29 mouse cellular contexts compared by ENCODE assay signal in genomic region chr14:121074197-121074734, GRCm38 (mm10). TPM values are rescaled to one million over a fixed set of nuclear protein-coding genes. Genes with fewer than 3 reads are reported as not detected.
DNase-seq lines count a peak whose midpoint lies in the region; ATAC-seq and TF ChIP-seq lines count a peak whose summit lies in the region.
"Had no signal": no experiment of that assay in that cellular context is flagged by ENCODE, and none has a peak within 500 bp of the region (broad histone marks: within the 10 kb centered on the region; RNA-seq: fewer than 3 reads in every experiment).

No protein-coding gene starts in this region.

- no peak for TF ChIP-seq CTCF in layer of hippocampus, adult 2 months (conservative IDR thresholded peaks at IDR 0.05)
- TF ChIP-seq CTCF in stomach, postnatal 0 days (IDR thresholded peaks at IDR 0.05; ENCODE audit: low read depth) = no peak

- no peak for TF ChIP-seq EP300 in stomach, postnatal 0 days (optimal IDR thresholded peaks at IDR 0.05)

- H3K36me3 ChIP-seq in forebrain, embryonic 15.5 days = no peaks in the 10 kb centered on the region
- peaks cover 48% of the 10 kb centered on the region for H3K36me3 ChIP-seq in forebrain, embryonic 10.5 days (replicated peaks)
- no peaks in the 10 kb centered on the region for H3K36me3 ChIP-seq in stomach, postnatal 0 days (ENCODE audit: control insufficient read depth, insufficient read depth, low read length)

- ATAC-seq in forebrain, embryonic 15.5 days (replicated peaks) = peak; percentile 58
- ATAC-seq in stomach, postnatal 0 days (ENCODE audit: low FRiP score, low TSS enrichment) = no peak
- ATAC-seq: inflammation-experienced regulatory T-cells, adult 6 months; Patski had no signal

- no peak overlapping the region for H3K4me2 ChIP-seq in forebrain, embryonic 15.5 days (replicated peaks)
- H3K4me2 ChIP-seq in stomach, postnatal 0 days (replicated peaks; ENCODE audit: low read depth) = no peak overlapping the region
- H3K4me2 ChIP-seq: embryonic facial prominence, embryonic 13.5 days; heart, embryonic 12.5 days; hindbrain, embryonic 14.5 days; limb, embryonic 15.5 days; liver, embryonic 13.5 days; midbrain, embryonic 13.5 days had no signal

- DNase-seq in forebrain, embryonic 10.5 days (ENCODE audit: extremely low spot score, low spot score) = no peak
- no peak for DNase-seq in layer of hippocampus, adult 2 months (ENCODE audit: low spot score in 2 of 2)
- no peak for DNase-seq in layer of hippocampus, adult 18-20 months (ENCODE audit: low spot score in 2 of 2)
- DNase-seq in right cerebral cortex, adult 18-20 months = peak; percentile 42
- no peak for DNase-seq in right cerebral cortex, adult 2 months (ENCODE audit: low spot score in 2 of 2)
- peak; percentile 81 for DNase-seq in telencephalon, adult 2 months (ENCODE audit: low read depth, low spot score)
- DNase-seq in stomach, postnatal 0 days (ENCODE audit: low spot score) = no peak
- DNase-seq: adrenal gland, postnatal 10 days; cerebellum, adult 11-12 months; cerebellum, adult 9-11 months; gastrocnemius, postnatal 10 days; heart, postnatal 4 days; kidney, adult 11 months; kidney, postnatal 14 days; layer of hippocampus, postnatal 36 days; liver, embryonic 13.5 days; lung, adult 18-20 months; lung, postnatal 4 days; retina, postnatal 1 day; thymus, postnatal 4 days had no signal

- peak overlapping the region; percentile 20; the same call in 1 of the 2 replicates for H3K27ac ChIP-seq in forebrain, embryonic 15.5 days (replicated peaks)
- H3K27ac ChIP-seq in forebrain, embryonic 10.5 days = no peak overlapping the region
- peak overlapping the region; percentile 18; the same call in 1 of the 2 replicates for H3K27ac ChIP-seq in layer of hippocampus, adult 2 months
- H3K27ac ChIP-seq in stomach, postnatal 0 days (replicated peaks) = no peak overlapping the region
- H3K27ac ChIP-seq: hindbrain, embryonic 14.5 days; limb, embryonic 10.5 days; limb, embryonic 15.5 days; liver, embryonic 13.5 days; midbrain, embryonic 13.5 days had no signal

- no peaks in the 10 kb centered on the region for H3K27me3 ChIP-seq in forebrain, embryonic 15.5 days
- H3K27me3 ChIP-seq in forebrain, embryonic 10.5 days (ENCODE audit: poor library complexity, severe bottlenecking) = no peaks in the 10 kb centered on the region
- no peaks in the 10 kb centered on the region for H3K27me3 ChIP-seq in stomach, postnatal 0 days (ENCODE audit: control insufficient read depth, insufficient read depth, low read length)
- H3K27me3 ChIP-seq: embryonic facial prominence, embryonic 13.5 days; heart, embryonic 12.5 days; limb, embryonic 15.5 days; liver, embryonic 13.5 days; midbrain, embryonic 13.5 days; Patski had no signal

- 78% methylated on average over 2 of the region's 2 CpGs for WGBS in forebrain, embryonic 15.5 days
- WGBS in forebrain, embryonic 10.5 days = 90% methylated on average over 2 of the region's 2 CpGs
- 86% methylated on average over 2 of the region's 2 CpGs for WGBS in stomach, postnatal 0 days

- no peak overlapping the region for H3K9ac ChIP-seq in forebrain, embryonic 15.5 days (replicated peaks)
- H3K9ac ChIP-seq in stomach, postnatal 0 days (ENCODE audit: low read length) = no peak overlapping the region
- H3K9ac ChIP-seq: embryonic facial prominence, embryonic 13.5 days; heart, embryonic 12.5 days; hindbrain, embryonic 14.5 days; limb, embryonic 15.5 days; liver, embryonic 13.5 days; midbrain, embryonic 13.5 days had no signal

- H3K9me3 ChIP-seq in forebrain, embryonic 15.5 days = no peaks in the 10 kb centered on the region
- H3K9me3 ChIP-seq in forebrain, embryonic 10.5 days = no peaks in the 10 kb centered on the region; the same call in 1 of the 2 replicates
- no peaks in the 10 kb centered on the region for H3K9me3 ChIP-seq in stomach, postnatal 0 days (ENCODE audit: control insufficient read depth, low read length)
- H3K9me3 ChIP-seq: embryonic facial prominence, embryonic 13.5 days; limb, embryonic 10.5 days; limb, embryonic 15.5 days; liver, embryonic 13.5 days; midbrain, embryonic 13.5 days had no signal

- H3K4me1 ChIP-seq in forebrain, embryonic 15.5 days = no peaks in the 10 kb centered on the region; the same call in 1 of the 2 replicates
- 0 out of 2 replicates have a peak, but pooled peaks cover 11% of the 10 kb centered on the region for H3K4me1 ChIP-seq in forebrain, embryonic 10.5 days
- no peaks in the 10 kb centered on the region for H3K4me1 ChIP-seq in stomach, postnatal 0 days (replicated peaks; ENCODE audit: control insufficient read depth, insufficient read depth)
- H3K4me1 ChIP-seq: heart, embryonic 12.5 days; liver, embryonic 13.5 days; midbrain, embryonic 13.5 days had no signal

- no peak overlapping the region for H3K4me3 ChIP-seq in forebrain, embryonic 15.5 days
- H3K4me3 ChIP-seq in forebrain, embryonic 10.5 days = no peak overlapping the region
- H3K4me3 ChIP-seq in layer of hippocampus, adult 2 months = no peak overlapping the region
- no peak overlapping the region for H3K4me3 ChIP-seq in stomach, postnatal 0 days (ENCODE audit: low read depth, low read length)
- H3K4me3 ChIP-seq: embryonic facial prominence, embryonic 13.5 days; heart, embryonic 12.5 days; limb, embryonic 10.5 days; limb, embryonic 15.5 days; liver, embryonic 13.5 days; midbrain, embryonic 13.5 days had no signal

RNA-seq across cellular contexts. Expression of gene Farp1, which starts 39.3 kb away (rescaled TPM):
- 31.1 and 35.6 TPM in 2 replicates for polyA plus RNA-seq in forebrain, embryonic 15.5 days (2015; fragmentation: Nextera tagmentation; extraction: Ambion mirVana)
- polyA plus RNA-seq in forebrain, embryonic 10.5 days (2016; fragmentation: Nextera tagmentation; extraction: Ambion mirVana) = 21.7 and 22.9 TPM in 2 replicates
- 100 to 1,000 TPM; 102 TPM for total RNA-seq in layer of hippocampus, adult 2 months (2021)
- 10 to 100 TPM; 92.2 to 98.8 TPM for total RNA-seq in layer of hippocampus, adult 18-20 months (2021)
- 4.6 and 5.8 TPM in 2 replicates for polyA plus RNA-seq in stomach, postnatal 0 days (2015; fragmentation: Nextera tagmentation; extraction: Ambion mirVana)

Comparison
In these comparisons a context has a peak if more than half of its experiments do, and no peak if none do; other contexts are left out.
1. H3K27ac ChIP-seq: peak in forebrain, embryonic 15.5 days (single experiment) and layer of hippocampus, adult 2 months (single experiment); none in forebrain, embryonic 10.5 days (single experiment) and stomach, postnatal 0 days (single experiment).
2. DNase-seq: peak in right cerebral cortex, adult 18-20 months (single experiment) and telencephalon, adult 2 months (single experiment); none in forebrain, embryonic 10.5 days (single experiment), layer of hippocampus, adult 2 months (0 of 2), layer of hippocampus, adult 18-20 months (0 of 2), right cerebral cortex, adult 2 months (0 of 2) and stomach, postnatal 0 days (single experiment).